Mouse (Mus musculus): ENCODE results near the gene Bbof1. TPM values are rescaled to one million over a fixed set of nuclear protein-coding genes. Genes with fewer than 3 reads are reported as not detected.
A peak's percentile ranks its signal among the peaks of the same experiment; 100 is the strongest.

The Bbof1 gene
- 0.03 and 0.05 TPM in 2 replicates for polyA plus RNA-seq (2012)

GRCm38 (mm10) chr12:84408819-84409507 is at the start of gene Bbof1, which contains the start of gene Entpd5:
Bbof1 (plus strand) TSS chr12:84409071.
Entpd5 (minus strand) TSS chr12:84409029.
- H3K27me3 ChIP-seq (ENCODE audit: control insufficient read depth): 0 out of 2 replicates have a peak, but pooled peaks cover 2% of the 10 kb centered on the region
- peak within 1 kb of the TSS; percentile 94 for H3K4me3 ChIP-seq (replicated peaks)
- H3K36me3 ChIP-seq (ENCODE audit: control insufficient read depth): no peaks in the 10 kb centered on the region
- TF ChIP-seq GATA1 (IDR thresholded peaks at IDR 0.05; ENCODE audit: low read length): no peak
- TF ChIP-seq TAL1 (IDR thresholded peaks at IDR 0.05; ENCODE audit: low read length): no peak
- peaks cover 23% of the 10 kb centered on the region for H3K4me1 ChIP-seq (ENCODE audit: control insufficient read depth)
- H3K9me3 ChIP-seq (ENCODE audit: control insufficient read depth, low read length): no peaks in the 10 kb centered on the region

GRCm38 (mm10) chr12:84361555-84362489 is 47.0 kb upstream of the Bbof1 start, which contains the start of the genes Coq6 and Fam161b:
Coq6 (plus strand) TSS chr12:84361657.
Fam161b (minus strand) TSS chr12:84361833.
- peak within 1 kb of the TSS; percentile 94 for H3K4me3 ChIP-seq (replicated peaks)
- H3K4me1 ChIP-seq (ENCODE audit: control insufficient read depth): peaks cover 82% of the 10 kb centered on the region
- no peaks in the 10 kb centered on the region for H3K9me3 ChIP-seq (ENCODE audit: control insufficient read depth, low read length)
- peaks cover 19% of the 10 kb centered on the region for H3K36me3 ChIP-seq (ENCODE audit: control insufficient read depth)
- TF ChIP-seq GATA1 (IDR thresholded peaks at IDR 0.05; ENCODE audit: low read length) (no peak), TAL1 (IDR thresholded peaks at IDR 0.05; ENCODE audit: low read length) (no peak)
- H3K27me3 ChIP-seq (ENCODE audit: control insufficient read depth): no peaks in the 10 kb centered on the region

DNA sequence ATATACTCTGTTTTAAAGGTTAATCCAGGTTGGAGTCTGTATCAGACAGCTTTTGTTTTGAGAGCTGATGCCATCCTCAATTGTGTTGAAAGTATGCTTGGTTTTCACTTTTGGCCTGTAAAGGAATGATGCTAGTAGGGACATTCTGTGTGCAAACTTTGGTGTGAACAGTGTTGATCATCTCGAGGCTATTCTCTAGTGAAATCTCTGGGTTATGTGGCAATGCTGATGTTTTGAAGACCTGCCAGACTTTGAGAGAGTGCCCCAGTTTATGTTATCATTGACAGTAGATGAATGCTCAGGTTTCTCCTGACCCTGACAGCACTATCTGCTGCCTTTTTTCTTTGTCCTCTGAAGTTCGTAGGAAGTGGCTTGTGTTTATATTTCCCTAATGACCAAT is 46.0 kb upstream of the Bbof1 start:
- H3K27me3 ChIP-seq (ENCODE audit: control insufficient read depth): no peaks in the 10 kb centered on the region
- TF ChIP-seq TAL1 (IDR thresholded peaks at IDR 0.05; ENCODE audit: low read length) (no peak), GATA1 (IDR thresholded peaks at IDR 0.05; ENCODE audit: low read length) (no peak)
- no peaks in the 10 kb centered on the region for H3K9me3 ChIP-seq (ENCODE audit: control insufficient read depth, low read length)
- peak overlapping the region; percentile 94 for H3K4me3 ChIP-seq (replicated peaks)
- peaks cover 79% of the 10 kb centered on the region for H3K4me1 ChIP-seq (ENCODE audit: control insufficient read depth)
- H3K36me3 ChIP-seq (ENCODE audit: control insufficient read depth): peaks cover 21% of the 10 kb centered on the region

- TF ChIP-seq GATA1 (IDR thresholded peaks at IDR 0.05; ENCODE audit: low read length) (no peak), TAL1 (IDR thresholded peaks at IDR 0.05; ENCODE audit: low read length) (no peak)
- H3K36me3 ChIP-seq (ENCODE audit: control insufficient read depth): peaks cover 34% of the 10 kb centered on the region
- peaks cover 64% of the 10 kb centered on the region for H3K4me1 ChIP-seq (ENCODE audit: control insufficient read depth)
- no peaks in the 10 kb centered on the region for H3K9me3 ChIP-seq (ENCODE audit: control insufficient read depth, low read length)
- H3K27me3 ChIP-seq (ENCODE audit: control insufficient read depth): no peaks in the 10 kb centered on the region
- H3K4me3 ChIP-seq (replicated peaks): no peak overlapping the region
These were observed 44.6 kb upstream of the Bbof1 start for GRCm38 (mm10) chr12:84364291-84364690.

GRCm38 (mm10) chr12:84365137-84365536 is 43.7 kb upstream of the Bbof1 start:
- no peak overlapping the region for H3K4me3 ChIP-seq (replicated peaks)
- no peaks in the 10 kb centered on the region for H3K27me3 ChIP-seq (ENCODE audit: control insufficient read depth)
- TF ChIP-seq GATA1 (IDR thresholded peaks at IDR 0.05; ENCODE audit: low read length) (no peak), TAL1 (IDR thresholded peaks at IDR 0.05; ENCODE audit: low read length) (no peak)
- peaks cover 43% of the 10 kb centered on the region for H3K36me3 ChIP-seq (ENCODE audit: control insufficient read depth)
- peaks cover 56% of the 10 kb centered on the region for H3K4me1 ChIP-seq (ENCODE audit: control insufficient read depth)
- H3K9me3 ChIP-seq (ENCODE audit: control insufficient read depth, low read length): no peaks in the 10 kb centered on the region

- Histone ChIP-seq H3K36me3 (ENCODE audit: control insufficient read depth) (peaks cover 61% of the 10 kb centered on the region), H3K27me3 (ENCODE audit: control insufficient read depth) (no peaks in the 10 kb centered on the region), H3K9me3 (ENCODE audit: control insufficient read depth, low read length) (no peaks in the 10 kb centered on the region), H3K4me1 (ENCODE audit: control insufficient read depth) (peaks cover 42% of the 10 kb centered on the region), H3K4me3 (replicated peaks) (no peak overlapping the region)
- TF ChIP-seq TAL1 (IDR thresholded peaks at IDR 0.05; ENCODE audit: low read length): no peak
- TF ChIP-seq GATA1 (IDR thresholded peaks at IDR 0.05; ENCODE audit: low read length): no peak
These were observed 41.9 kb upstream of the Bbof1 start for GRCm38 (mm10) chr12:84366971-84367370.

DNA sequence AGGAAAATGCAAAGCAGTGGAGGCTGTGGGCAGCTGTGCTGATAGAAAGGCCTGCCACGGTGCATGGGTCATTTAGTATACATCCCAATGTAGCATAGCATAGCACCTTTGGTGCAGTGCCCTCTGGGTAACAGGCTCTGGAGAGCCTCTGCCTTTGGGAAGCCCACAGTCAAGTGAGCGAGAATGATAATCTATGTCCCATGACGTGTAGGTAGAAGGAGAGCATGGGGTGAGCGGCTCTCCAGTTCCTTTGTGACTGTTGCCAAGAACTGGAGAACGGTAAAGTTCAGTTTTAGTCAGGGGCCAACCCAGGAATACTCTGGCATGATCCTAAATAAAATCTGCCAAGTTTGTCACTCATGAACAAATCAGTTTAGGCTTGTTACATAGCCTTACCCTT is 37.2 kb upstream of the Bbof1 start:
- Histone ChIP-seq H3K4me1 (ENCODE audit: control insufficient read depth) (peaks cover 8% of the 10 kb centered on the region), H3K27me3 (ENCODE audit: control insufficient read depth) (no peaks in the 10 kb centered on the region), H3K4me3 (replicated peaks) (no peak overlapping the region), H3K36me3 (ENCODE audit: control insufficient read depth) (peaks cover 92% of the 10 kb centered on the region), H3K9me3 (ENCODE audit: control insufficient read depth, low read length) (no peaks in the 10 kb centered on the region)
- TF ChIP-seq GATA1 (IDR thresholded peaks at IDR 0.05; ENCODE audit: low read length): no peak
- no peak for TF ChIP-seq TAL1 (IDR thresholded peaks at IDR 0.05; ENCODE audit: low read length)

GRCm38 (mm10) chr12:84373831-84374481 is 34.9 kb upstream of the Bbof1 start:
- Histone ChIP-seq H3K4me3 (replicated peaks) (no peak overlapping the region), H3K36me3 (ENCODE audit: control insufficient read depth) (peaks cover 78% of the 10 kb centered on the region), H3K27me3 (ENCODE audit: control insufficient read depth) (no peaks in the 10 kb centered on the region), H3K9me3 (ENCODE audit: control insufficient read depth, low read length) (no peaks in the 10 kb centered on the region), H3K4me1 (ENCODE audit: control insufficient read depth) (no peaks in the 10 kb centered on the region)
- TF ChIP-seq TAL1 (IDR thresholded peaks at IDR 0.05; ENCODE audit: low read length) (no peak), GATA1 (IDR thresholded peaks at IDR 0.05; ENCODE audit: low read length) (no peak)
